Mouse (Mus musculus) liver, embryonic 15.5 days (tissue): Measurements from ENCODE around the gene Gm14226. TPM values are rescaled to one million over a fixed set of nuclear protein-coding genes. Genes with fewer than 3 reads are reported as not detected.
"Not testable (repeated sequence)": the region's sequence is repeated elsewhere in the genome, so short reads cannot be mapped to it uniquely, and the experiment has no call there.

Experiments
- ATAC-seq: fragments of 200-750 bp; cut with Nextera tagmentation; 2 replicates; pipeline ENCODE4 v1.8.0; 2017; ENCODE audit warnings: moderate number of reproducible peaks, mild to moderate bottlenecking, moderate library complexity; ENCODE audit not compliant: insufficient read depth
- H3K27ac ChIP-seq: fragments of 300-500 bp; sonication (generic); replicated peaks from 2 replicates; pipeline ENCODE4 v1.5.1; 2015; ENCODE audit warnings: mild to moderate bottlenecking, inconsistent platforms
- H3K27me3 ChIP-seq: fragments of 300-500 bp; sonication (generic); 2 replicates; pipeline ENCODE4 v1.6.1; 2015; ENCODE audit warnings: mild to moderate bottlenecking, inconsistent platforms
- H3K36me3 ChIP-seq: fragments of 300-500 bp; sonication (generic); replicated peaks from 2 replicates; pipeline ENCODE4 v1.6.1; 2015; ENCODE audit warnings: moderate library complexity, mild to moderate bottlenecking, inconsistent platforms
- H3K4me1 ChIP-seq: fragments of 300-500 bp; sonication (generic); replicated peaks from 2 replicates; pipeline ENCODE4 v1.6.1; 2015; ENCODE audit warnings: inconsistent platforms
- H3K4me2 ChIP-seq: fragments of 300-500 bp; sonication (generic); 2 replicates; pipeline ENCODE4 v1.6.1; 2015; ENCODE audit warnings: moderate library complexity, mild to moderate bottlenecking, inconsistent platforms
- H3K4me3 ChIP-seq: fragments of 300-500 bp; sonication (generic); replicated peaks from 2 replicates; pipeline ENCODE4 v1.5.1; 2015; ENCODE audit warnings: mild to moderate bottlenecking, inconsistent platforms
- H3K9ac ChIP-seq: fragments of 300-500 bp; sonication (generic); 2 replicates; pipeline ENCODE4 v1.6.1; 2015; ENCODE audit warnings: moderate library complexity, mild to moderate bottlenecking, inconsistent platforms
- H3K9me3 ChIP-seq: fragments of 300-500 bp; sonication (generic); replicated peaks from 2 replicates; pipeline ENCODE4 v1.6.1; 2016; ENCODE audit warnings: inconsistent platforms
- WGBS: fragments of 180-500 bp; shearing (Covaris S2); methylation state at CpG from one replicate; pipeline ENCODE4 v1.1.7; 2015; ENCODE audit warnings: mixed read lengths; ENCODE audit not compliant: insufficient replicate concordance; 5-methylcytosine and 5-hydroxymethylcytosine counted together
- polyA plus RNA-seq: library from polyadenylated mRNA; unstranded; fragments of >200 nt; fragmentation: Nextera tagmentation; extraction: Ambion mirVana; gene quantifications from 2 replicates; pipeline ENCODE4 v1.2.1, GENCODE M21; 2015

Gene Gm14226
- polyA plus RNA-seq, 1 experiment from 2014 or later: 0.32 TPM

DNA sequence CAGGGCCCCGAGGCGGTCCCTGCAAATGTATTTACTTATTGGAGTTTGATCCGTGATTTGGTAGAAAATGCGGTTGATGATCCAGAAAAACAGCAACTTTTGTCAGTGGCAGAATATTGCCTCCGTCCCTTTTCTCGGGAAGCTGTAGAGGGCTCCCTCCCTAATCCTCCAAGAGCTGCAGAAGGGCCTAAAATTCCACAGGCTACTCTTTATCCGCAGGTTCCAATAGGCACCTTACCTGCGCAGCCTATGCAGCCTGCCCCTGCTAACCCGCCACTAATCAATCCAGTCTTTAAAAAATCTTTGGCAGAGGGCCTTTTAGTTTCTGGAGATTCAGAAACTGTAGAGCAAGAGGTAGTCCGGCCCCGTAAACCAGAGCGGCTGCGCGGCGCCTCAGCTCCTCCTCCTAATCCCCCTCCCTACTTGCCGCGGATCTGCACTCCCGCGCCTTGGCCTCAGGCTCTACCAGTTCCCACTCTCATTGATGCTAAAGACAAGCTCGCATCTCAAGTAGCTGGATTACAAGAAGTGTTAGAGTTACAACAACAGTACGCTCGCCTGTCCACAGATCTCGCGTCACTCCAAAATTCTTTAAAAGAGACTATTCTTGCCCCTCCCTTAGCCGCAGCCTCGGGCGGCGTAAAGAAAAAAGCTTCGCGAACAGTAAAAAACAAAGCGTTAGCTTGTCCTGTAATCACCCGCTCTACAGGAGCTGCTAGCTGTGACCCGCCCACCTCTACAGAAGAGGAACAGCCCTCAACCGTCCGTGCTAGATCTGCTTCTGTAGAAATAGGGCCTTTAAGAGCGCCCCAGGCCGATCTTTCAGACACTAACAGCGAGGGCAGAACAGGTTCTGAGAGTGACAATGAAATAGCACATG lies 936 bp downstream of the Gm14226 start:
- no peaks in the 10 kb centered on the region for H3K36me3 ChIP-seq
- WGBS: under 1% methylated on average over 38 of the region's 38 CpGs
- peak overlapping the region; percentile 86 for H3K4me2 ChIP-seq
- H3K9me3 ChIP-seq: no peaks in the 10 kb centered on the region
- peak; percentile 89 for ATAC-seq
- H3K4me1 ChIP-seq: peaks cover 15% of the 10 kb centered on the region
- peak overlapping the region; percentile 40 for H3K9ac ChIP-seq
- H3K27me3 ChIP-seq: peaks cover 30% of the 10 kb centered on the region
- peak overlapping the region; percentile 57 for H3K4me3 ChIP-seq
- H3K27ac ChIP-seq: peak overlapping the region; percentile 60

- Histone ChIP-seq H3K36me3 (no peaks in the 10 kb centered on the region), H3K4me1 (peaks cover 15% of the 10 kb centered on the region), H3K27me3 (peaks cover 26% of the 10 kb centered on the region), H3K4me2 (peak overlapping the region; percentile 86), H3K27ac (peak overlapping the region; percentile 60), H3K4me3 (peak overlapping the region; percentile 57), H3K9ac (peak overlapping the region; percentile 40), H3K9me3 (no peaks in the 10 kb centered on the region)
- WGBS: under 1% methylated on average over 22 of the region's 22 CpGs
- ATAC-seq: peak; percentile 64
These were observed 1.6 kb downstream of the Gm14226 start for GRCm38 (mm10) chr2:155019673-155020072.

- not testable (repeated sequence) for H3K9ac ChIP-seq
- peak overlapping the region; percentile 86; the same call in 1 of the 2 replicates for H3K4me2 ChIP-seq
These were observed 2.3 kb downstream of the Gm14226 start for GRCm38 (mm10) chr2:155020247-155020826.

DNA sequence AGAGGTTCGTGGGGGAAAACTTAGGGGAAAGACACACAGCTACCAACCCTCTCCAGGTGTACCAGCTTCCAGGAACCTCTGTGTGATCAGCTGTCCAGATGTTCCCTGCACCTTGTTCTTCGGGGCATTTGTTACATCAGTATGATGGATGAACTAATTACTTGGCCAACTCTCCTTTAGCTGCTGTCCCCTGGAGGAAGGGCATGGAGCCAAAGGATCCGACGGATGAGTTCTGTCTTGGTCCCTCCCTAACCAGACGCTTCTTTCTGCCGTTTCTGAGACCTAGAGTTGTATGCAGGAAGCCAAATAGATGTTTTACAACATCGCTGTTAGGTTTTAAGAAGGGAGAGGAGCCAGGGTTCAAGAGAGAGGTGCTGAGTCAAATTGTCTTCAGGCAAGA lies 12.8 kb downstream of the Gm14226 start:
- ATAC-seq: no peak
- 66% methylated on average over 7 of the region's 7 CpGs for WGBS
- H3K9me3 ChIP-seq: no peaks in the 10 kb centered on the region

More at GRCm38 (mm10) chr2:155020247-155020826, 2.3 kb downstream of the Gm14226 start:
- H3K4me1 ChIP-seq: peaks cover 15% of the 10 kb centered on the region
- peaks cover 26% of the 10 kb centered on the region for H3K27me3 ChIP-seq
- H3K9me3 ChIP-seq, H3K4me3 ChIP-seq, H3K27ac ChIP-seq, H3K36me3 ChIP-seq, ATAC-seq: not testable (repeated sequence)
- WGBS: 52% methylated on average over 20 of the region's 20 CpGs

GRCm38 (mm10) chr2:155032938-155033710 lies 15.1 kb downstream of the Gm14226 start:
- H3K4me1 ChIP-seq: no peaks in the 10 kb centered on the region; the same call in 1 of the 2 replicates
- no peaks in the 10 kb centered on the region for H3K36me3 ChIP-seq
- no peaks in the 10 kb centered on the region for H3K9me3 ChIP-seq
- H3K4me2 ChIP-seq: no peak overlapping the region
- no peak overlapping the region for H3K4me3 ChIP-seq
- H3K27ac ChIP-seq: no peak overlapping the region
- peaks cover 16% of the 10 kb centered on the region for H3K27me3 ChIP-seq
- 36% methylated on average over 19 of the region's 19 CpGs for WGBS
- ATAC-seq: no peak
- H3K9ac ChIP-seq: no peak overlapping the region

More for the DNA sequence above, 12.8 kb downstream of the Gm14226 start:
- H3K9ac ChIP-seq: no peak overlapping the region
- H3K4me2 ChIP-seq: no peak overlapping the region
- H3K27me3 ChIP-seq: peaks cover 12% of the 10 kb centered on the region
- no peaks in the 10 kb centered on the region for H3K36me3 ChIP-seq
- no peak overlapping the region for H3K4me3 ChIP-seq
- H3K4me1 ChIP-seq: no peaks in the 10 kb centered on the region; the same call in 1 of the 2 replicates
- no peak overlapping the region for H3K27ac ChIP-seq

- Histone ChIP-seq H3K9me3 (no peaks in the 10 kb centered on the region), H3K9ac (no peak overlapping the region), H3K27me3 (0 out of 2 replicates have a peak, but pooled peaks cover 6% of the 10 kb centered on the region), H3K4me1 (no peaks in the 10 kb centered on the region), H3K27ac (no peak overlapping the region), H3K36me3 (no peaks in the 10 kb centered on the region), H3K4me3 (no peak overlapping the region), H3K4me2 (no peak overlapping the region)
- ATAC-seq: no peak
- WGBS: 74% methylated on average over 4 of the region's 4 CpGs
These were observed 21.9 kb downstream of the Gm14226 start for GRCm38 (mm10) chr2:155039956-155040355.

GRCm38 (mm10) chr2:155044542-155044941 lies 26.5 kb downstream of the Gm14226 start:
- ATAC-seq: no peak
- Histone ChIP-seq H3K36me3 (no peaks in the 10 kb centered on the region), H3K4me1 (no peaks in the 10 kb centered on the region), H3K4me2 (no peak overlapping the region), H3K27ac (no peak overlapping the region), H3K27me3 (no peaks in the 10 kb centered on the region), H3K9me3 (no peaks in the 10 kb centered on the region), H3K4me3 (no peak overlapping the region), H3K9ac (no peak overlapping the region)
- WGBS: 43% methylated on average over 3 of the region's 3 CpGs

- H3K9me3 ChIP-seq: no peaks in the 10 kb centered on the region
- H3K9ac ChIP-seq: no peak overlapping the region
- H3K4me3 ChIP-seq: no peak overlapping the region
- ATAC-seq: no peak
- H3K27ac ChIP-seq: no peak overlapping the region
- H3K36me3 ChIP-seq: no peaks in the 10 kb centered on the region
- H3K4me1 ChIP-seq: peaks cover 3% of the 10 kb centered on the region
- no peaks in the 10 kb centered on the region for H3K27me3 ChIP-seq
- H3K4me2 ChIP-seq: no peak overlapping the region
- 69% methylated on average over 3 of the region's 3 CpGs for WGBS
These were observed 27.0 kb downstream of the Gm14226 start for GRCm38 (mm10) chr2:155045075-155045474.

- Histone ChIP-seq H3K4me3 (no peak overlapping the region), H3K4me1 (peaks cover 16% of the 10 kb centered on the region), H3K9me3 (no peaks in the 10 kb centered on the region), H3K27ac (no peak overlapping the region), H3K36me3 (no peaks in the 10 kb centered on the region), H3K27me3 (no peaks in the 10 kb centered on the region), H3K4me2 (no peak overlapping the region), H3K9ac (no peak overlapping the region)
- 55% methylated on average over 2 of the region's 2 CpGs for WGBS
- no peak for ATAC-seq
These were observed 28.7 kb downstream of the Gm14226 start for GRCm38 (mm10) chr2:155046803-155047202.

GRCm38 (mm10) chr2:155047452-155048178 lies 29.5 kb downstream of the Gm14226 start:
- Histone ChIP-seq H3K4me1 (peaks cover 24% of the 10 kb centered on the region), H3K9me3 (no peaks in the 10 kb centered on the region), H3K36me3 (no peaks in the 10 kb centered on the region), H3K27ac (no peak overlapping the region), H3K4me2 (no peak overlapping the region), H3K9ac (no peak overlapping the region), H3K27me3 (no peaks in the 10 kb centered on the region), H3K4me3 (no peak overlapping the region)
- WGBS: 64% methylated on average over 7 of the region's 7 CpGs
- no peak for ATAC-seq
